Mouse (Mus musculus) c-Kit-positive CD71-positive TER-119-positive erythroid progenitor cells, embryonic 14.5 days (primary cell): ENCODE measurements around the gene Vmn1r191.
"Not testable (repeated sequence)": the region's sequence is repeated elsewhere in the genome, so short reads cannot be mapped to it uniquely, and the experiment has no call there.

Experiments
- DNase-seq: peaks from one replicate; pipeline ENCODE4 v3.0.0-alpha.2; 2013; ENCODE audit warnings: low spot score

Vmn1r191 gene

GRCm38 (mm10) chr13:22183869-22184268 is at the start of gene Vmn1r191:
Gene Vmn1r191, minus strand, starts transcription at chr13:22183969.
- no peak for DNase-seq

DNA sequence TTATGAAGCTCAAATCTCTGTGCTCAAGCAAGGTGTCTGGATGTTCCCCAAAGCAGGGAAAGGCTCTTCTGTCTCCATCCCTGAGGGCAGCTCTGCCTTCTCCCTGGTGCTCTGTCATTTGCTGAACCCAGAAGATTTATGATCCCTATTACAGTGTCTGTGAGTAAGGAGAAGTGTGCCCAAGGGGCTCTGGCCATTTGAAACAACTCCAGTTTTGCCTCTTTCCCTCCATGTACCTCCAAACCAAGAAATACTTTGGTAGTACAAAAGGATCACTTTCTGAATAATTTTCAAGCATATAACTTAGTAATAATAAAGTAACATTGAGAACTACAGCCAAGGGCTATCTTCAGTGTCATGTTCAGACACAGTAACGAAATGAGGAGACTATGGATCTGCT is 39.3 kb upstream of the Vmn1r191 start, which contains the start of gene Vmn1r193:
TSS of gene Vmn1r193 (minus strand) at position 101 of the 400 bp plus-strand sequence.
- not testable (repeated sequence) for DNase-seq

GRCm38 (mm10) chr13:22192756-22193155 is 9.0 kb upstream of the Vmn1r191 start:
- not testable (repeated sequence) for DNase-seq

GRCm38 (mm10) chr13:22191041-22191440 is 7.3 kb upstream of the Vmn1r191 start, which contains the start of gene Vmn1r192:
Gene Vmn1r192, minus strand, starts transcription at chr13:22191141.
- no peak for DNase-seq

DNA sequence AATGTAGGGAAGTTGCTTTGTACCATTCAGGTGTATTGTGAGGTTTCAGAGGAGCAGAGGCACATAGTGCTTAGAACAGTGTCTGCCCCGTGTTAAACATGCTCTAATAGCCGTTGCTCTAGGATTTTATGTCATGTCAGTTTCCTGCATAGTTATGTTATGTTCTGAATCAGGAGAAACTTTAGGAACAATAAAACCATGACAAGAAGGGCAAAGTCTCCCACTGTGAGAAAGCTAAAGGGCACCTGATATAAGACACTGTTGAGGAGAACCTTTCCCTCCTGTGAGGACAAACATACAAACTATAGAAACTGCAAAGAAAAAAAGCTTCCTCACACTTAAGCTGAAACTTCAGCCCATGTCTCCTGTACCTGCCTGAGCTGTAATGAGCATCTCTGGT is 6.6 kb upstream of the Vmn1r191 start:
- no peak for DNase-seq

DNA sequence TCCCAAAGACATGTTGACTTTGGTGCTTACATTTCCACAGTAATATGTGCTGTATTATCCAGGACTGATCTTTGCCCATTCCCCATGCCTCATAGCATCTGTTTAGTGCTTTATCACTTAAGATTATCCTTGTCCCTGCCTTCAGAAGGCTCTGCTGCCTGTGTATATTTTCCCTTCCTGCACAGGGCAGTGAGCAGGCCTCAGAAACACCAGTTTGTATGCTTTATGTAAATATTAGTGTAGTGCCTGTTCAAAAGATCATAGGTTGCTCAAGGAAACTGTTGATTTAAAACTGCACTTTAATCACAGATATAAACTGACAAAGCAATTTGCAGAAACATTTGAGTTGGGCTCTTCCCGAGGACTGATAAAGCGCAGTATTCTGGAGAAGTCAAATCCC is 5.5 kb upstream of the Vmn1r191 start:
- DNase-seq: no peak

- no peak for DNase-seq
Observed at GRCm38 (mm10) chr13:22168416-22168815, 15.4 kb downstream of the Vmn1r191 start.

DNA sequence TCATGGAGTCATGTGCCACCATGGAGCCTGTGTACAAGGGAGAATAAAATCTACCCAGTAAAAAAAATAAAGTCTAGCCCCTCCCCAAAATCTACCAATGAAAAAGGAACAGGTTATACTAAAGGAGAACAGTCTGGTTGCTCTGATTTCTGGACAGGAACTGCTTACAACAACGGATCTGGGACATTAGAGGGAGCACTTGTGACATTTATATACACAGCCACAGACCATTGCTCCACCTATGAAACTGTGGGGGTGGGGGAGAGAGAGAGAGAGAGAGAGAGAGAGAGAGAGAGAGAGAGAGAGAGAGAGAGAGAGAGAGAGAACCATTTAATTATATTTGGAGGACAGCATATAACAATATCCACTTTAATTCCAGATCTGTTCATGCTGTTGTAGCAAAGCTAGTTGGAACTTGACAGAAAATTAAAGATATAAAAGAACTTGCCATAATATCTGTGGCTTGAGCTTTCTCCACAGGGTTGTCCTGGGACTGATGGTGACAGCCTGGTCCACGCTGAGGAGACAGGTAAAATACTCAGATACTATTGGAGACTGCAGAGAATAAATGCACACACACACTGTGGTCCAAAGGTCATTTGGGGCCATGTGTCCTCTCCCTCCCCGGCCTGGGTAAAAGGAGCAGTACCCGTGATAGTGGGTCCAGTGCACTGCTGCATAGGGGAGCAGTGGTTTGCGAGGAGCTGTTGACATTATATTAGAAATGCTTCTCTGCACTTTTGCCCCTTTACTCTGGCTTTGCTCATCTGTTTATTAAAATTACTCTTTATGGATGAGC is 47.1 kb downstream of the Vmn1r191 start:
- DNase-seq: not testable (repeated sequence)
